Mouse (Mus musculus) T-helper 2 cell (primary cell): ENCODE measurements around the gene Fcrla.
"Not testable (repeated sequence)": the region's sequence is repeated elsewhere in the genome, so short reads cannot be mapped to it uniquely, and the experiment has no call there.

Source experiments
- in situ Hi-C: fragments of 300-600 bp; cut with MboI, MseI; formaldehyde crosslinking; loops from one replicate; pipeline ENCODE4 v1.15.1; 2025; ENCODE audit warnings: high pct_unique_total_duplicates

The Fcrla gene

GRCm38 (mm10) chr1:170927378-170927777, at the start of gene Fcrla:
TSS of gene Fcrla (minus strand) at chr1:170927583.
- in situ Hi-C loops, result loop anchor here (25.0 kb wide), 1 partner anchor 560 kb away; no protein-coding TSS in a partner anchor

- in situ Hi-C loops, result no loop called here
Observed at GRCm38 (mm10) chr1:170976447-170976846, 49.1 kb upstream of the Fcrla start, which contains the start of gene Fcgr2b. TSS of gene Fcgr2b (minus strand) at chr1:170976547.

- in situ Hi-C loops, result no loop called here
Observed at GRCm38 (mm10) chr1:170975751-170976161, 48.4 kb upstream of the Fcrla start.

- in situ Hi-C loops, result not testable (repeated sequence)
Observed at GRCm38 (mm10) chr1:170975350-170975749, 48.0 kb upstream of the Fcrla start.

- in situ Hi-C loops, result no loop called here
Observed at GRCm38 (mm10) chr1:170974736-170975135, 47.4 kb upstream of the Fcrla start.

- in situ Hi-C loops, result no loop called here
Observed at GRCm38 (mm10) chr1:170974171-170974570, 46.8 kb upstream of the Fcrla start.

- in situ Hi-C loops, result no loop called here
Observed at GRCm38 (mm10) chr1:170972936-170973335, 45.6 kb upstream of the Fcrla start.

GRCm38 (mm10) chr1:170972494-170972893, 45.1 kb upstream of the Fcrla start:
- in situ Hi-C loops, result no loop called here

GRCm38 (mm10) chr1:170968576-170968975, 41.2 kb upstream of the Fcrla start:
- in situ Hi-C loops, result no loop called here

GRCm38 (mm10) chr1:170967581-170967980, 40.2 kb upstream of the Fcrla start:
- in situ Hi-C loops, result no loop called here

GRCm38 (mm10) chr1:170963087-170963486, 35.7 kb upstream of the Fcrla start:
- in situ Hi-C loops, result no loop called here

GRCm38 (mm10) chr1:170962301-170962700, 34.9 kb upstream of the Fcrla start:
- in situ Hi-C loops, result no loop called here

- in situ Hi-C loops, result no loop called here
Observed at GRCm38 (mm10) chr1:170961101-170961500, 33.7 kb upstream of the Fcrla start.

- in situ Hi-C loops, result no loop called here
Observed at GRCm38 (mm10) chr1:170959791-170960190, 32.4 kb upstream of the Fcrla start.

GRCm38 (mm10) chr1:170958225-170958624, 30.8 kb upstream of the Fcrla start:
- in situ Hi-C loops, result no loop called here

- in situ Hi-C loops, result no loop called here
Observed at GRCm38 (mm10) chr1:170953192-170953591, 25.8 kb upstream of the Fcrla start.

- in situ Hi-C loops, result no loop called here
Observed at GRCm38 (mm10) chr1:170950772-170951171, 23.4 kb upstream of the Fcrla start.

GRCm38 (mm10) chr1:170944908-170945307, 17.5 kb upstream of the Fcrla start:
- in situ Hi-C loops, result loop anchor here (25.0 kb wide), 1 partner anchor 542 kb away; no protein-coding TSS in a partner anchor

GRCm38 (mm10) chr1:170944151-170944550, 16.8 kb upstream of the Fcrla start:
- in situ Hi-C loops, result loop anchor here (25.0 kb wide), 1 partner anchor 543 kb away; no protein-coding TSS in a partner anchor

GRCm38 (mm10) chr1:170939255-170939654, 11.9 kb upstream of the Fcrla start:
- in situ Hi-C loops, result loop anchor here (25.0 kb wide), 1 partner anchor 548 kb away; no protein-coding TSS in a partner anchor

- in situ Hi-C loops, result loop anchor here (25.0 kb wide), 1 partner anchor 553 kb away; no protein-coding TSS in a partner anchor
Observed at GRCm38 (mm10) chr1:170934383-170934782, 7.0 kb upstream of the Fcrla start.

GRCm38 (mm10) chr1:170933940-170934339, 6.6 kb upstream of the Fcrla start:
- in situ Hi-C loops, result loop anchor here (25.0 kb wide), 1 partner anchor 553 kb away; no protein-coding TSS in a partner anchor

- in situ Hi-C loops, result loop anchor here (25.0 kb wide), 1 partner anchor 554 kb away; no protein-coding TSS in a partner anchor
Observed at GRCm38 (mm10) chr1:170933386-170933920, 6.1 kb upstream of the Fcrla start.
